Mouse (Mus musculus): ENCODE measurements around the gene Hira.
"Not testable (repeated sequence)": the region's sequence is repeated elsewhere in the genome, so short reads cannot be mapped to it uniquely, and the experiment has no call there.

The Hira gene

GRCm38 (mm10) chr16:18876442-18877308 lies at the start of gene Hira, which contains the start of gene Mrpl40:
Gene Hira, plus strand, starts transcription at chr16:18877037.
Gene Mrpl40, minus strand, starts transcription at chr16:18876862.
- in situ Hi-C loops (cut with MboI; ENCODE audit: unreplicated experiment in 2 of 2): no loop called here

- in situ Hi-C loops (cut with MboI; ENCODE audit: unreplicated experiment in 2 of 2): no loop called here
Observed at GRCm38 (mm10) chr16:18828630-18829029, 48.2 kb upstream of the Hira start.

GRCm38 (mm10) chr16:18829102-18829501 lies 47.7 kb upstream of the Hira start:
- in situ Hi-C loops (cut with MboI; ENCODE audit: unreplicated experiment in 2 of 2): no loop called here

- in situ Hi-C loops (cut with MboI; ENCODE audit: unreplicated experiment in 2 of 2): no loop called here
Observed at GRCm38 (mm10) chr16:18833486-18833885, 43.4 kb upstream of the Hira start.

- in situ Hi-C loops (cut with MboI; ENCODE audit: unreplicated experiment in 2 of 2): no loop called here
Observed at GRCm38 (mm10) chr16:18836073-18836467, 40.8 kb upstream of the Hira start.

- in situ Hi-C loops (cut with MboI; ENCODE audit: unreplicated experiment in 2 of 2): no loop called here
Observed at GRCm38 (mm10) chr16:18836468-18837208, 40.2 kb upstream of the Hira start, which contains the start of the genes 2510002D24Rik and Gm28539. Gene 2510002D24Rik, plus strand, starts transcription at chr16:18836578. Gene Gm28539, plus strand, starts transcription at chr16:18836584.

GRCm38 (mm10) chr16:18838346-18838745 lies 38.5 kb upstream of the Hira start:
- in situ Hi-C loops (cut with MboI; ENCODE audit: unreplicated experiment in 2 of 2): no loop called here

- in situ Hi-C loops (cut with MboI; ENCODE audit: unreplicated experiment in 2 of 2): no loop called here
Observed at GRCm38 (mm10) chr16:18846301-18846820, 30.5 kb upstream of the Hira start.

- in situ Hi-C loops (cut with MboI; ENCODE audit: unreplicated experiment in 2 of 2): loop anchor here (10.0 kb wide), 2 partner anchors 155 to 165 kb away; no protein-coding TSS in a partner anchor
Observed at GRCm38 (mm10) chr16:18849521-18850190, 27.2 kb upstream of the Hira start.

- in situ Hi-C loops (cut with MboI; ENCODE audit: unreplicated experiment in 2 of 2): loop anchor here (10.0 kb wide), 2 partner anchors 164 to 174 kb away; no protein-coding TSS in a partner anchor
Observed at GRCm38 (mm10) chr16:18858551-18858950, 18.3 kb upstream of the Hira start.

GRCm38 (mm10) chr16:18860186-18860585 lies 16.7 kb upstream of the Hira start:
- in situ Hi-C loops (cut with MboI; ENCODE audit: unreplicated experiment in 2 of 2): no loop called here

GRCm38 (mm10) chr16:18870495-18870894 lies 6.3 kb upstream of the Hira start:
- in situ Hi-C loops (cut with MboI; ENCODE audit: unreplicated experiment in 2 of 2): not testable (repeated sequence)

- in situ Hi-C loops (cut with MboI; ENCODE audit: unreplicated experiment in 2 of 2): no loop called here
Observed at GRCm38 (mm10) chr16:18876091-18876441, 771 bp upstream of the Hira start.

GRCm38 (mm10) chr16:18877386-18878090 lies 701 bp downstream of the Hira start:
- in situ Hi-C loops (cut with MboI; ENCODE audit: unreplicated experiment in 2 of 2): no loop called here

GRCm38 (mm10) chr16:18878091-18878720 lies 1.4 kb downstream of the Hira start:
- in situ Hi-C loops (cut with MboI; ENCODE audit: unreplicated experiment in 2 of 2): no loop called here

- in situ Hi-C loops (cut with MboI; ENCODE audit: unreplicated experiment in 2 of 2): no loop called here
Observed at GRCm38 (mm10) chr16:18884044-18884443, 7.2 kb downstream of the Hira start.

- in situ Hi-C loops (cut with MboI; ENCODE audit: unreplicated experiment in 2 of 2): no loop called here
Observed at GRCm38 (mm10) chr16:18893840-18894372, 17.1 kb downstream of the Hira start.

GRCm38 (mm10) chr16:18895249-18895648 lies 18.4 kb downstream of the Hira start:
- in situ Hi-C loops (cut with MboI; ENCODE audit: unreplicated experiment in 2 of 2): no loop called here

GRCm38 (mm10) chr16:18896429-18896828 lies 19.6 kb downstream of the Hira start:
- in situ Hi-C loops (cut with MboI; ENCODE audit: unreplicated experiment in 2 of 2): no loop called here

Measured in v-Abl transformed pro-B cells (cell line).